Mouse (Mus musculus): ENCODE measurements around the gene Hsd17b12. TPM values are rescaled to one million over a fixed set of nuclear protein-coding genes. Genes with fewer than 3 reads are reported as not detected.

The Hsd17b12 gene
- total RNA-seq, 2 experiments from 2014 or later = 21.0 to 21.1 TPM

DNA sequence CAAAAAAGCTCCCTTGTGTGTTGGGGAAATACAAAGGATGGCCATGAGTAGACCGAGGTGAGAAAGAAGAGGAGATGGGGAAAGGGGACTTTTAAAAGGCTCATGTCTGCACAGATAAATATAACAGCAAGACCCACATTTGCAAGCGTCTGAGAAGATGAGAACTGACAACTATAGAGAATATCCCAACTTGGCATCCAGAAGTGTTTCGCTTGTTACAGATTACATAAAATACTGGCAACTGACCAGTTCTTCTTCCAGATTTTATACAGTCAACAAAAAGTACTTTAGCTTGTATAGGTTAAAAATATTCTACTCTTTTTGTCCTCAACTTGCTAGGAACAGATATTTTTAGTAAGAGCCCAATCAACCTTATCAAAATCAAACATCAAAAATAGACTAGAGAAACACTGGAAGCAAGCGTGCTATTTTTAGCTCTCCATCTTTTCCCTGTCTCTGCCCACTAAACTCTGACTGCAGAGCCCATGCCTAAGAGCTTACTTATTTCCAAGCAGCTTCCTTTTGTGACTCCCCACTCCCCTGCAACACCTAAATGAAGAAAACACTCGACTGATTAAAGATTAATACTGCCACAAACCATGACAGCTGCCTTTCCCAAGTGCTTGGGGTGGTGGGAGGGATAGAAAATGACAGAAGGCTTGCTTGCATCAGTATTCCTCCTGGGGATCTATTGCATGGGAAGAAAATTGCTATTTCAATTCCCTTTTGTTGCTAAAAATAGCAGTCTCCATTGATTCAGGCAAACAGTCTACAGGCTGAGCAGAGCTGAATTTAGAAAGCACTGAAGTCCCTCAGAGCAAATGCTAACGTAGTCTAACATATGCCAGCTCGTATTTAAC, 35.4 kb downstream of the Hsd17b12 start:
- DNase-seq = peak in 1 of 2 experiments; percentile 5
- intact Hi-C loops (cut with DNase I) = no loop called here

DNA sequence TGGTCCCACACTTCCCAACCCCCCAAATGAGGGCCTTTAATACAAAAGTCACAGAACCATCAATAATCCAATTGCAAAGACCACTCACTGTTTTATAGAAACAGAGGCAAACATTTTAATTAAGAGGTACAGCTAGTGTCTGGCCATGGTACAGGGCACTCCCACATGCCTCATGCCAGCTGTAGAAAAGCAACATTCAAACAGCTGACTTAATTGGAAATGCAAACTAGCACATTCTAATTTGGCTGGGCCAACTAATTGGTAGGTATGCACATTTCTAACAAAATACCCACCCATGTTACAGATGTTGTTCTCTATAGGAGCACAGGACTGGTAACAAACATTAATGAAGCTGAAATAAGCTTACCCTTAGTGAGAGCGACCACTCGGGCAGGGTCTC, 54.0 kb downstream of the Hsd17b12 start:
- DNase-seq = no peak

DNA sequence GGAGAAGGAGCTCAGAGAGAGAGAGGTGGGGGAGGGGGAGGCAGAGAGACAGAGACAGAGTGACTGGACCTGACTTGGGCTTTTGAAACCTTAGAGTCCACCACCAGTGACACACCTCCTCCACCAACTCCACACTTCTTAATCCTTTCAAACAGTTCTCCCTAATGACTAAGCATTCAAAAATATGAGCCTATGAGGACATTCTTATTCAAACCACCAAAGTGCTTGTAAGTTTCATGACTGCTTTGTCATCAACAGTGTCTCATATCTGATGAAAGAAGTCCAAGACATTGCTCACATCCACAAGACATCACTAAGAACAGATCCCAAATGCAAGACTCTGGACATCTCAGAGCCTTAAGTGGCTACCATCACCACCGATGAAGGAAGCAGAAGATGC, 67.9 kb downstream of the Hsd17b12 start:
- DNase-seq = no peak
- intact Hi-C loops (cut with DNase I) = no loop called here

More for the DNA sequence above, 54.0 kb downstream of the Hsd17b12 start:
- intact Hi-C loops (cut with DNase I) = no loop called here

DNA sequence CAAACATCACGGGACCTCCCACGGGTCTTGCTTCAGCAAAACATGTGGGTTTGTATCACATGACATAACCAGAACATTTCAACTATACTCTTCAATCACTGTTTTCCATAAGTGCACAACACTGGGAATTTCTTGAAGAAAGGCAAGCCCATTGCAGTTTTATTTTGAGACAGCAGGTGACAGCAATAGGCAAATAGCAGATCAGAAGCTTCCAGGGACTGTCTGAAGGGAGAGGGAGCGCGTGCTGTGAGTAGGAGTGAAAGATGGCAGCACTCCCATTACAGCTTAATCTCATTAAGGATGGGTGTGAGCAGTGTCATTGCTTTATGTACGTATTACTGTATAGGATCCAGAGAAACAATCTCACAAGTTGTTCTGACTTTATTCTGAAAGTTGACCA, 88.3 kb downstream of the Hsd17b12 start:
- intact Hi-C loops (cut with DNase I) = no loop called here
- no peak for DNase-seq

DNA sequence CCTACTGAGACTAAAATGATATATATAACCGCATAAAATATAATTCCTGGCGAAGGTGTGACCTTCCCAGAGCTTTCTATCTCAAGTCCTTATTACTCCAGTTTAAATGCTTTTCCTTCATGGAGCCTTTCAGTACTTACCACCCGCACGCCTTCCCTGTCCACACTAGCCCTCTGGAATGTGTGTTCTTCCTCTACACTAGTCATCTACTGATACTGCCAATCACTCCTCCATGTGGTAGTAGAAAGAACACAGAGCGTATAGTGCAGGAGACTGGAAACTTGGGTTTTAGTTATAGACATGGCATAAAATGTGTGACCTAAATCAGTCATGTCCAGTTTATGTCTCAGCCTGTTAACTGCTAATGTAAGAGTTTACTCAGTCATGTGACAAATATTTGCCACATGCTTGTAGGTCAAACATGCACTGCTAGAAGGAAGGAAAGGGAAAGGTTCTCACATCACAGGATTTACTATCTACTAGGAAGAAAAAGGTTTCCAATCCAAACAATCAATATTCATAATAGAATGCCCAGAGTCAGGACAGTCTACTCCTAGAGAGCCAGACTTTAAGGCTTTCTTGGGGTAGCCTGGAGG, 91.1 kb downstream of the Hsd17b12 start:
- intact Hi-C loops (cut with DNase I) = no loop called here
- no peak for DNase-seq

DNA sequence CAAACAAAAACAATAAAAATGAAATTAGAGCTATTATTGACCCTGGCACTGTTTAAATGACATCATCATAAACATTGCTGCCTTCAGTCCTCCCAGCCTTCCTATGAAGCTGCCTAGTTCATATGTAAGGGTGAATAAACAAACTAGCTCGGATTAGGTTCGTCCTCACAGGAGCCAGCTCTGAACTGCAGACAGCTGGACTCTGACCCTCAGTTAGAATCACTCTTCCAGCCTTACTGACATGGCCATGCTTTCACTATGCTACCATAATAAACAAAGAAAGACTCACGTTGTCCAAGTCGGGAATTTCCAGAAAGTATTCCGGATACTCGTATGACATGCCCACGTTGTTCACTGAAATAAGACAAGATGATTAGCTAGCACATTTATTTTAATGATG, 91.6 kb downstream of the Hsd17b12 start:
- DNase-seq = no peak
- intact Hi-C loops (cut with DNase I) = no loop called here

DNA sequence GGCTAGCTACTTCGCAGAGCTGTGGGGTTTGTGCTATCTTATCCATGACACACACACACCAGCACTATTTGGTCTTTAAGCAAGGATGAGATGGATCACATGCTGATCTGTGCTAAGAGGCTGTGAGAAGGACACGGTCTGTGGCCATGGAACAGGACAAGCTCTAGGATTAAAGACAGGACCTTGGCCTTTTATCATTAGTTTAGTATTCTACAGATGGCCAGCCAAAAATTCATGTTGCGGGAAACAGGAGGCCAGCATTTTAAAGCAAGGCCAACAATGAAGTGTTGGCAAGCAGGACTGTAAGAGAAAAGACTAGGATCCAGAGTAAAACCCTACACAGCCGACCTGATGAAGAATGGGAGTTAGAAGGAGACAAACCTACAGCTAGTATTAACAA, 95.0 kb downstream of the Hsd17b12 start:
- intact Hi-C loops (cut with DNase I) = no loop called here
- DNase-seq = no peak

DNA sequence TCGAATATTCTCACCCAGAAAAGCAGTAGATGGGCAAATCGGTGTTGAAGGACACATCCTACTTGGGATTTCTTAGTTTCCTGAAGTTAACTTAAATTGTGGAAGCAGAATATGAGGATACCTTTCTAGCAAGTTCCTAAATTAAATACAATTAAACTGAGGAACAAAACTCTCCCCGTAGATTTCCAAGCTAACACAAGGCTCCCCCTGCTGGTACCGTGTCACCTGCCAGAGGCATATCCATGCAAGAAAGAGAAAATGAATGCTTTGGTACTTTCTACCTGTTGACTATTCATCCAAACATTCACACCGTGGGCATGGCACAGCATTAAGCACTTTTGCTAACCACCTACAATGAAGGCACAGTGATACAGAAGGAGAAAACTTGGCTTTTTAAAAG, 98.3 kb downstream of the Hsd17b12 start:
- DNase-seq = peak; percentile 10 to 53
- intact Hi-C loops (cut with DNase I) = loop anchor here (5.0 kb wide), 1 partner anchor 88 kb away; no protein-coding TSS in a partner anchor

DNA sequence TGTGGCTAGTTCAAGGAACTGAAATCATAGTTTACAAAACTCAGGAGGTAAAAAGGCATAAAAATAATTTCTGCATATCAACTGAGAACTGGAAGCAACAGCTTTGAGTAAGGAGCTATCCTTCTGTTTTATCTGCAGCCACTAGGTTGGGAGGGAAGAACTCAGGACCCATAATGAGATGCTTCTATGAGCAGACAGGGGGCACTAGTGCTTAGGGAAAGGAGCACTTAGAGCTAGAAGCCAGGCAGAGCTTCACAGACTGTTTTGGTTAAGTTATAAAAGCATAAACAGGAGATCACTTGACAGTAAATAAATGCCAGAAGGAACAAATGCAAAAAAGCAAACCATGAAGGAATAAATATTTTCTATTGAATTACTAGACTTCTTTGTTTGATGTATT, 103.0 kb downstream of the Hsd17b12 start:
- peak; percentile 9 to 54 for DNase-seq
- intact Hi-C loops (cut with DNase I) = loop anchor here (2.0 to 5.0 kb wide), 3 partner anchors 92 to 238 kb away; no protein-coding TSS in a partner anchor

DNA sequence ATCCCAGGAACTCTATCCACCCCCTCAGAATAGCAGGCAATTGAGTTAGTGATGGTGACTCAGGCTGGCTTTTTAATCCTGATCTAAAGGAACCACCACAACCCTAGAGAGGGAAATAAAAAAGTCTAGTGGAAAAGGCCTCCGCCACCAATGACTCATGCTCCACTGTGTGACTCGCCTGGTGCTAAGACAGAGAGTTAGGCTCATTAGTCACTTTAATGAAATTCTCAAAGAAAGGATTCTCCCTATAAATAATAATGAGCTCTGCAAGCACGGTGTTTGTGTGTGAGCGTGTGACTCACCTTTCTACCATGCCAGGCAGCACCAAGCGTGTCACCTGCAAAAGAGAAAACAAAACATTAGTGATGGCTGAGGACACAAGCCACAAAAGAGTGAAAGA, 105.8 kb downstream of the Hsd17b12 start:
- intact Hi-C loops (cut with DNase I) = no loop called here
- no peak for DNase-seq

DNA sequence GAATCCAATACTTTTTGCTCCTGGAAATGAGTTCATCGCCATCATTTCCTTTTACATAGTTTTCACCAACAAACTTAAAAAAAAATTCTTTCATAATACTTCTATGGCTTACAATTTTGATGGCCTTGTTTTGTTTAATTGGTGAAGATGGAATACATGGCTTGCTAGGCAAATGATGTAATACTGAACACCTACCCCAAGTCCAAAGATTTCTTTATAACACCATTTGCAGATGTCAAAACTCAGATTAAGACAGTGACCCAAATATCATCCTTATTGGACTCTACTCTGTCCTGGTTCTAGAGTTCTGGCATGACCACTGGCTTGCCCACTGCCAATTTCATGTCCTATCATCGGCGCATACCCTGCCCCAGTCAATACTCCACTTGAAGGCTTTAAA, 106.9 kb downstream of the Hsd17b12 start:
- intact Hi-C loops (cut with DNase I) = no loop called here
- DNase-seq = no peak

DNA sequence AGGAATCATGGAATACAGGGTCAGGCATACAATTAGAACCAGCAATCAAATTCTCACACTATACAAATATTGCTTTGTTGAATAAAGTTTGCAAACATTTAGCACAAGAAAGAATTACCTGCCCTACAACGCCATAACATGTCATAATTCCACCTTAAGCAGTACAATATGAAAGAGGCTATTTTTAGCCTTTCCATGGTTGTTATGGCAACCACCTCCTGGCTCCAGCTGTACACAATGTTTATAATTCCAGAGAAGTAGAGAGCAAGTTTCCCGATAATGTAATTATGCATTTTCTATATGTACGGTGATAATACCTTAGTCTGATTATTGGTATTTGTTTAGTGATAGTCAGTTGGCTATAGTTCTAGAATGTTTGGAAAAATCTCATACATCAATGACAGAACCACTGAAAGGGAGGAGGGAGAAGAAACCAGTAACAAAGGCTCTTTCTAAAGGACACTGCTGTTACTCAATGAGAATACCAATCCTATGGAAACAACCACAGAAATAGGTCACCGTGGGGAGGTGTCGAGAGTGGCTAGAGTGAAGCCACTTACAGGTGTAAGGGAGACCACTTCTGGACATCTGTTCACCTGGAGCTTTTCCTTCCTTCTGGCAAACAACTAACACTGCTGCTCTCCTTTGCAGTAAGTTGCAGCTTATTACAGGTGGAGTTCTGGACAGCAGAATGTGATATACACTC, 108.1 kb downstream of the Hsd17b12 start:
- intact Hi-C loops (cut with DNase I) = no loop called here
- no peak for DNase-seq

DNA sequence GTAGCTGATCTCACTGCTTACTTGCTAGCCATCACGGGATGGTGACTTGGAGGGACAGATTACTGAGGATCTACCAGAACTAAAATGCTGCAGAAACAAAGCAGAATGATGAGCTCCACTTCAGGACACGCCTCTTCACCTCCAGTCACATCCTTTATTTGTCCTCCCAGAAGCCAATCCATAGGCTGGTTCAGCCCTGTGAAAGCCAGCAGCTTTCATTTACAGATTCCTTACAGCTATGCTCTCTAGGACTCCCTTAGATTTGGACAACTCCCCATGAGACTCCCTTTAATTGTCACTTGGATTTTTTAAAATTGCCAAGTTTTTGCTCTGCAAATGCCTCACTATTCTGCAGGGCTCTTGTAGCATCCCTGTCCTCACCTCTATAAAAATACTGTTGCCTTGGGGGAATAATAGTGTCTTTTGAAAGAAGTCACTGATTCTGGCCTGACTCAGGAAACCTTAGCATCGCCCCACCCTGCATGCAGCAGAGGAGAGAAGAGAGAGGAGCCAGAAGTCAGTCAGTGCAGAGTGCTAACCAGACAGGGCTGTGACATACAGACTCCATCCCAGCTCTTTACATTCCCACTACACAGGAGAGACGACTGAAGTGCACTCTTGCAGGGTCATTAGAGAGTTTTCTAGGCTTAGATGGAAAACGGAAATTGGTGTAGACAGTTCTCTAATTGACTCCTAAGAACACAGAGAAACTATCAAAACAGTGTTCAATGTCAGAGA, 108.9 kb downstream of the Hsd17b12 start:
- intact Hi-C loops (cut with DNase I) = no loop called here
- no peak for DNase-seq

DNA sequence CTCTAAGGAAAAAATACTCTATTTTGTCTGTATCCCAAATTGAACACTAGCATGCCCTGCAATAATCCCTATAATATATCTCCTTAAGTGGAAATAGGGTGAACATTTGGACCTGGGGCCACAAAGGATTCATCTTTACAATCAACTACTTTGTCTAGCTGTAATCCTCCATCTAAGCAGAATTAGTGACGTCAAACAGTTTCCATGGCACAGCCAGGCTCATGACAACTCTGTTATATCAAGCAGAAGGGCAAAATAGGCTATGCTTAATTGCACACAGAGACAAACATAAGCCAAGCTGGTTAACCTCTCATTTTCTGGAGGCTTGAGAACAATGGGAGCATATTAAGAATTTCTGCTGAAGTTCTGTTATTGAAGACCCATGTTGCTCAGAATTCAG, 109.5 kb downstream of the Hsd17b12 start:
- intact Hi-C loops (cut with DNase I) = no loop called here

DNA sequence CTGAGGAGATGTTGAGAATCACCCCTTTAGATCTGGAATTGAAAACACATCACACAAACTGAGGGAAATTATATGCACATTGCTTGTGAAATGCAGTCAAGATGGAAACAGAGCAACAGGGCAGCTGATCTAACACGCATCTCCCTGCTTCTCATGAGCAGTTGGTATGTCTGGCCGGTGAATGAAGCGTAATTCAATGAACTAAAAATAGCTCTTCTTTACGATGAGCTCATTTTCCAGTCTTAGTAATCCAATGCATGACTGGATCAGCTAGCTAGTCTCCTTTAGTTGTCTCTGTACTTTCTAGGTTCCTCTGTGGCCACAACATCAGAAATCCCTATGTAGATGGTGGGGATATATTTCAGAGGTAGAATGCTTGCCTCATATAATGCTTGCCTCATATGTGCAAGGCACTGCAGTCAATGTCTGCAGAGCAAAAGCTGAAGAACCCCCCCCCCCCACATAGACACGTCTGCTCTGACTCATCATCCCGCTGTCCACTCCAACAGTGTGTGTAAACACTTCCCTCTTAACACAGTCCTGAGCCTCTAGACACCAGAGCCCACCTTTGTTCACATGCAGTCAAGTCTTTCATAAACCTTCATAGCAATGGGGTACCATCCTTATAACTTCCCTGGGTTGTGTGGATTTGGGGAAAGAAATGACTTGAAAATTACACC, 112.2 kb downstream of the Hsd17b12 start:
- no peak for DNase-seq
- intact Hi-C loops (cut with DNase I) = no loop called here

More for the DNA sequence above, 109.5 kb downstream of the Hsd17b12 start:
- DNase-seq = no peak

DNA sequence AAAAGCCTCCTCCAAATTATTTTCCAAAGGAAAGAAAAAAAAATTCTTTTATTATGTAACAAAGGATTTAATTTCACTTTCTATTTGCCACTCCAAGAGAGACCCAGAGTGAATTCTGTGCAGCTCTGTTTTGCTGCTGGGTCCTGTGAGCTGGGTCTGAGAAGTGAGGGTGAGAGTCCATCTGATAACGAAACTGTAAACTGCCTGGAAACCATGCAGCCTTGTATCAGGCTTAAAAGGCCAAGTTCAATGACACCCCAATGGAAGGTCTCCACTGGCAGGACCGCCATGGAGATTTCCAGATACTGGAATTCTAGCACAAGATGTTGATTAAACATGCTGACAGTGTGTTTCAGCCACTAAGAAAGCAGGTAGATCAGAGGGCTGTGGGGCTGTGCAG, 113.6 kb downstream of the Hsd17b12 start:
- intact Hi-C loops (cut with DNase I) = no loop called here

DNA sequence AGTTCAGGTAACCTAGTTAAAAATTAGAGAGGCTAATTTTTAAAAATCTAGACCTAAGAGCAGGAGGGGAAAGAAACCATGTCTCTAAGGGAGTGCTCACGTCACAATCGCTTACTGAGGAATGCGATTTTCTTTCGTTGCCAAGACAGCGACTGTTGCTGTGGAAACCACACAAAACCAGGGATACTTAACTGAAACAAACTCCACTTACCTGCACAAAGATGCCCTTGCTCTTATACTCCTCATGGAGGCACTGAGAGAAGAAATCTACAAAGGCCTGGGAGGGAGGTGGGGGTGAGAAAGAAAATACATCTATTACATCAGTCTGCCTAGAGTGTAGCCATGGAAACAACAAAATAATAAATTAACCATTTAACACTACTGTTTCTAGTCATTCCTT, 114.1 kb downstream of the Hsd17b12 start:
- DNase-seq = no peak
- intact Hi-C loops (cut with DNase I) = no loop called here

More for the DNA sequence above, 113.6 kb downstream of the Hsd17b12 start:
- DNase-seq = no peak

DNA sequence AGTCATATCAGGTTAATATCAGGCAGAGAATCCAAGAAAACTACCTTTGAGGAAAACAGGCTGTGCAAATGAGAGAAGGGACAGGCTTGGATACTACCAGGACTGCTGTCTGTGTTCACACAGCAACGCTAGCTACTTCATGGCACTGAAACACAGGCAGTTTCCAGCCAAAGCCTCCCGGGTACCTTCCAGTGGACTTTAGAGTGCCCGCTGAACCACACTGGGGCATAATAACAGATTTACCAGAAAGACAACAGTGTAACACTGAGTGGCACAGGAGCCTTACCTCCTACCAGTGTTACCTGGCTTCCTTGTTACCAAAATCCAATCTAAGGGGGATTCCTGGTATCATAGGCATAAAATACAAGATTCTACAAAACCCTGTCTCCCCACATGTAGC, 115.3 kb downstream of the Hsd17b12 start:
- no peak for DNase-seq
- intact Hi-C loops (cut with DNase I) = no loop called here

DNA sequence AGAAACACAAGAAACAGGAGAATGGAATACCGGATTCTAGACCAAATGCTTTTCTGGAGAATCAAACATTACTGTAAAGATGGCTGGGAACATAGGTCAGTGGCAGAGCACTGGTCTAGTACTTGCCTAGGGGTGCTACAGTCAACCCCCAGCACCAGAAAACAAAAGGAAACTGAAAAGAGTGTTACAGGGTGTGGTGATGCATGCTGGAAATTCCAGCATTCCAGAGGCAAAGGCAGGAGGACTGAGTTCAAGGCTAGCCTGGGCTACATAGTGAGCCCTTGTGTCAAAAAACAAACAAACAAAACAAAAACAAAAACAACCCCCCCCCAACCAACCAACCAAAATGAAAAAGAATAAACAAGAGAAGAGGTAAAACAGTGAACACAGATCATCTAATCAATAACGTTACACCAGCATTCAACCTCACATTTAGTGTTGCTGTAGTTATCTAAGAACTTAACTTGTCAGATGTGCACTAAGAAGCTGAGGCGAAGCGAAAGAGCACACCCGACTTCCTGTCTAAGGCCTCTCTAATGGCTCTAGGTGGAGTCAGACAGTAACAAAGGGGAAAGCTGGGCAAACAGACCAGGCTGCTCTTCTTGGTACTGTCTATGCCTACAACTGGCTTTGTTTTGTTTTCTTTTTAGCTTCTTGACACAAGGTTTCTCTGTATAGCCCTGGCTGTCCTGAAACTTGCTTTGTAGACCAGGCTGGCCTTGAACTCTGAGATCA, 117.2 kb downstream of the Hsd17b12 start:
- intact Hi-C loops (cut with DNase I) = no loop called here
- DNase-seq = no peak

All from heart, postnatal 14 days (tissue).